Mouse (Mus musculus): Measurements from ENCODE around the gene Lysmd2. TPM values are rescaled to one million over a fixed set of nuclear protein-coding genes. Genes with fewer than 3 reads are reported as not detected.
A peak's percentile ranks its signal among the peaks of the same experiment; 100 is the strongest.

Gene Lysmd2
- polyA plus RNA-seq, 1 experiment from 2014 or later = 41.3 TPM

- H3K4me3 ChIP-seq (replicated peaks; ENCODE audit: low read length) = no peak overlapping the region
- no peak overlapping the region for H3K9ac ChIP-seq
- H3K4me1 ChIP-seq (replicated peaks; ENCODE audit: control insufficient read depth, insufficient read depth, low read length) = 0 out of 2 replicates have a peak, but pooled peaks cover 11% of the 10 kb centered on the region
- H3K4me2 ChIP-seq (replicated peaks) = no peak overlapping the region
- 75% methylated on average over 4 of the region's 4 CpGs for whole genome bisulfite sequencing
- DNase-seq (ENCODE audit: low spot score) (no peak), ATAC-seq (ENCODE audit: low FRiP score) (no peak)
- H3K27me3 ChIP-seq (ENCODE audit: control insufficient read depth, insufficient read depth, low read length) = no peaks in the 10 kb centered on the region
- no peaks in the 10 kb centered on the region for H3K9me3 ChIP-seq (ENCODE audit: control insufficient read depth, low read length)
- no peak overlapping the region for H3K27ac ChIP-seq
- peaks cover 64% of the 10 kb centered on the region for H3K36me3 ChIP-seq (replicated peaks; ENCODE audit: control insufficient read depth, insufficient read depth)
These were observed 54.1 kb downstream of the Lysmd2 start for GRCm38 (mm10) chr9:75679629-75680028.

DNA sequence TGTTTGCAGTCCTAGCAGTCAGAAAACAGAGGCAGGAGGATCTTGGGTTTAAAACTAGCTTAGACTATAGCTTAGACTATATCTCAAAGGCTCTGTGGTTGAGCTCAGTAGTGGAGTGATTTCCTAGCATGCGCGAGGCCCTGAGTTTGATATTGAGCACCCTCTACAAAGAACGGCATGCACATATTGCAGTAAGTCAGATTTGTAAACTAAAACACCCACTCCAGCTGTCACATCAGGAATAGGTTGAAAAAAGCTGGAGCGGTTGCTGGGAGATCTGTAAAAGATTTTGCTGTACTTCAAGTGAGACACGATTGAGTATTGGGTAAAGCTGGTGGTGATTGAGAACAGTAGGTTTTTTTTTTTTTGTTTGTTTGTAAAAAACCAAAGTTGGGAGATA is 55.1 kb downstream of the Lysmd2 start:
- H3K9me3 ChIP-seq (ENCODE audit: control insufficient read depth, low read length) = no peaks in the 10 kb centered on the region
- no peak for DNase-seq (ENCODE audit: low spot score)
- H3K4me3 ChIP-seq (replicated peaks; ENCODE audit: low read length) = no peak overlapping the region
- ATAC-seq (ENCODE audit: low FRiP score) = no peak
- H3K27ac ChIP-seq = no peak overlapping the region
- 90% methylated on average over 5 of the region's 5 CpGs for WGBS
- no peak overlapping the region for H3K9ac ChIP-seq
- 0 out of 2 replicates have a peak, but pooled peaks cover 11% of the 10 kb centered on the region for H3K4me1 ChIP-seq (replicated peaks; ENCODE audit: control insufficient read depth, insufficient read depth, low read length)
- no peak overlapping the region for H3K4me2 ChIP-seq (replicated peaks)
- H3K36me3 ChIP-seq (replicated peaks; ENCODE audit: control insufficient read depth, insufficient read depth) = peaks cover 55% of the 10 kb centered on the region
- H3K27me3 ChIP-seq (ENCODE audit: control insufficient read depth, insufficient read depth, low read length) = no peaks in the 10 kb centered on the region

- Histone ChIP-seq H3K9me3 (ENCODE audit: control insufficient read depth, low read length) (no peaks in the 10 kb centered on the region), H3K27ac (peak within 1 kb of the TSS; percentile 85), H3K27me3 (ENCODE audit: control insufficient read depth, insufficient read depth, low read length) (no peaks in the 10 kb centered on the region), H3K4me3 (replicated peaks; ENCODE audit: low read length) (peak within 1 kb of the TSS; percentile 55), H3K4me1 (replicated peaks; ENCODE audit: control insufficient read depth, insufficient read depth, low read length) (0 out of 2 replicates have a peak, but pooled peaks cover 11% of the 10 kb centered on the region), H3K36me3 (replicated peaks; ENCODE audit: control insufficient read depth, insufficient read depth) (peaks cover 25% of the 10 kb centered on the region), H3K4me2 (replicated peaks) (peak within 1 kb of the TSS; percentile 57), H3K9ac (peak within 1 kb of the TSS; percentile 67)
- DNase-seq (ENCODE audit: low spot score) = peak; percentile 97
- peak; percentile 100 for ATAC-seq (ENCODE audit: low FRiP score)
- WGBS = 5% methylated on average over 42 of the region's 42 CpGs
These were observed 58.1 kb downstream of the Lysmd2 start, which contains the start of gene Scg3 for GRCm38 (mm10) chr9:75683426-75684191. Scg3 (minus strand) TSS chr9:75684056.

- peak overlapping the region; percentile 57 for H3K4me2 ChIP-seq (replicated peaks)
- H3K4me1 ChIP-seq (replicated peaks; ENCODE audit: control insufficient read depth, insufficient read depth, low read length) = 0 out of 2 replicates have a peak, but pooled peaks cover 11% of the 10 kb centered on the region
- peaks cover 2% of the 10 kb centered on the region; the same call in 1 of the 2 replicates for H3K9me3 ChIP-seq (ENCODE audit: control insufficient read depth, low read length)
- ATAC-seq (ENCODE audit: low FRiP score) (peak; percentile 6; the same call in 1 of the 2 replicates), DNase-seq (ENCODE audit: low spot score) (peak; percentile 55)
- H3K4me3 ChIP-seq (replicated peaks; ENCODE audit: low read length) = peak overlapping the region; percentile 55
- peak overlapping the region; percentile 67 for H3K9ac ChIP-seq
- H3K27me3 ChIP-seq (ENCODE audit: control insufficient read depth, insufficient read depth, low read length) = no peaks in the 10 kb centered on the region
- WGBS = 56% methylated on average over 4 of the region's 4 CpGs
- H3K27ac ChIP-seq = peak overlapping the region; percentile 85
- H3K36me3 ChIP-seq (replicated peaks; ENCODE audit: control insufficient read depth, insufficient read depth) = peaks cover 18% of the 10 kb centered on the region
These were observed 58.8 kb downstream of the Lysmd2 start for GRCm38 (mm10) chr9:75684292-75684691.

- Histone ChIP-seq H3K27ac (peak overlapping the region; percentile 85), H3K4me3 (replicated peaks; ENCODE audit: low read length) (peak overlapping the region; percentile 55), H3K36me3 (replicated peaks; ENCODE audit: control insufficient read depth, insufficient read depth) (peaks cover 14% of the 10 kb centered on the region), H3K9ac (peak overlapping the region; percentile 67), H3K27me3 (ENCODE audit: control insufficient read depth, insufficient read depth, low read length) (no peaks in the 10 kb centered on the region), H3K4me1 (replicated peaks; ENCODE audit: control insufficient read depth, insufficient read depth, low read length) (0 out of 2 replicates have a peak, but pooled peaks cover 11% of the 10 kb centered on the region), H3K9me3 (ENCODE audit: control insufficient read depth, low read length) (peaks cover 6% of the 10 kb centered on the region; the same call in 1 of the 2 replicates), H3K4me2 (replicated peaks) (peak overlapping the region; percentile 57)
- WGBS = 44% methylated on average over 3 of the region's 3 CpGs
- ATAC-seq (ENCODE audit: low FRiP score) = no peak
- DNase-seq (ENCODE audit: low spot score) = peak; percentile 33
These were observed 59.2 kb downstream of the Lysmd2 start for GRCm38 (mm10) chr9:75684772-75685171.

Other genes with a start within 250 kb of the Lysmd2 start
- 185 and 192 TPM in 2 replicates for gene Mapk6, start 215.7 kb upstream of the Lysmd2 start, polyA plus RNA-seq (2014; fragmentation: Nextera tagmentation; extraction: Ambion mirVana)
- gene Leo1, start 184.2 kb upstream of the Lysmd2 start, polyA plus RNA-seq (2014; fragmentation: Nextera tagmentation; extraction: Ambion mirVana) = 36.1 and 36.9 TPM in 2 replicates
- gene Tmod3, start 66.1 kb upstream of the Lysmd2 start, polyA plus RNA-seq (2014; fragmentation: Nextera tagmentation; extraction: Ambion mirVana) = 66.2 and 75.2 TPM in 2 replicates
- 248 and 272 TPM in 2 replicates for gene Tmod2, start 14.4 kb upstream of the Lysmd2 start, polyA plus RNA-seq (2014; fragmentation: Nextera tagmentation; extraction: Ambion mirVana)
- 116 and 126 TPM in 2 replicates for gene Scg3, start 58.3 kb downstream of the Lysmd2 start, polyA plus RNA-seq (2014; fragmentation: Nextera tagmentation; extraction: Ambion mirVana)
- gene Bmp5, start 149.6 kb downstream of the Lysmd2 start, polyA plus RNA-seq (2014; fragmentation: Nextera tagmentation; extraction: Ambion mirVana) = 3.9 and 5.4 TPM in 2 replicates